ENCODE assay signal across 26 mouse cellular contexts in genomic region chr4:57015032-57015431, GRCm38 (mm10). TPM values are rescaled to one million over a fixed set of nuclear protein-coding genes. Genes with fewer than 3 reads are reported as not detected.
DNase-seq lines count a peak whose midpoint lies in the region; ATAC-seq lines count a peak whose summit lies in the region.
"Had no signal": no experiment of that assay in that cellular context is flagged by ENCODE, and none has a peak within 500 bp of the region (broad histone marks: within the 10 kb centered on the region; RNA-seq: fewer than 3 reads in every experiment).

No protein-coding gene starts in this region.

- H3K36me3 ChIP-seq in liver, embryonic 11.5 days (ENCODE audit: control insufficient read depth, insufficient read depth, low read length), result no peaks in the 10 kb centered on the region
- no peaks in the 10 kb centered on the region for H3K36me3 ChIP-seq in liver, embryonic 12.5 days
- H3K36me3 ChIP-seq in liver, embryonic 16.5 days (ENCODE audit: control insufficient read depth, insufficient read depth), result no peaks in the 10 kb centered on the region
- H3K36me3 ChIP-seq: forebrain, embryonic 10.5 days; G1E; hindbrain, embryonic 12.5 days; hindbrain, embryonic 15.5 days had no signal

- ATAC-seq in liver, embryonic 11.5 days (replicated peaks; ENCODE audit: low FRiP score), result no peak
- ATAC-seq in liver, embryonic 12.5 days, result 0 out of 2 replicates have a peak, but pooled peaks have one; percentile 47
- peak; percentile 70 for ATAC-seq in liver, embryonic 16.5 days (ENCODE audit: low read depth)
- no peak for ATAC-seq in megakaryocyte, adult 5-6 weeks (ENCODE audit: poor library complexity, severe bottlenecking)
- ATAC-seq: forebrain, embryonic 14.5 days; forebrain, postnatal 0 days; Patski had no signal

- no peak overlapping the region for H3K4me2 ChIP-seq in liver, embryonic 11.5 days
- no peak overlapping the region for H3K4me2 ChIP-seq in liver, embryonic 12.5 days
- H3K4me2 ChIP-seq in liver, embryonic 16.5 days (ENCODE audit: low read depth, low read length), result no peak overlapping the region
- H3K4me2 ChIP-seq: heart, embryonic 11.5 days; hindbrain, embryonic 12.5 days; hindbrain, embryonic 15.5 days had no signal

- no peak overlapping the region for H3K4me3 ChIP-seq in liver, embryonic 11.5 days (ENCODE audit: low read depth, low read length)
- H3K4me3 ChIP-seq in liver, embryonic 12.5 days, result no peak overlapping the region
- no peak overlapping the region for H3K4me3 ChIP-seq in liver, embryonic 16.5 days (ENCODE audit: low read depth, low read length)
- H3K4me3 ChIP-seq: forebrain, embryonic 10.5 days; heart, adult 2 months; hindbrain, embryonic 12.5 days; hindbrain, embryonic 15.5 days had no signal

- H3K27ac ChIP-seq in liver, embryonic 11.5 days (ENCODE audit: low read depth, low read length), result no peak overlapping the region
- H3K27ac ChIP-seq in liver, embryonic 12.5 days, result no peak overlapping the region
- H3K27ac ChIP-seq in liver, embryonic 16.5 days (ENCODE audit: low read length), result no peak overlapping the region
- H3K27ac ChIP-seq: forebrain, embryonic 10.5 days; heart, adult 2 months; hindbrain, embryonic 12.5 days; hindbrain, embryonic 15.5 days had no signal

- WGBS in liver, embryonic 11.5 days, result 72% methylated on average over 5 of the region's 5 CpGs
- WGBS in liver, embryonic 12.5 days (ENCODE audit: insufficient replicate concordance), result 50% methylated on average over 5 of the region's 5 CpGs
- 59% methylated on average over 5 of the region's 5 CpGs for WGBS in liver, embryonic 16.5 days (ENCODE audit: insufficient replicate concordance)

- peak; percentile 22 for DNase-seq in liver
- DNase-seq in liver, embryonic 11.5 days (ENCODE audit: low spot score), result no peak
- no peak for DNase-seq in spleen, postnatal 4 days (ENCODE audit: low spot score in 2 of 2)
- DNase-seq: adrenal gland, postnatal 10 days; adrenal gland, postnatal 36 days; B cell, adult 2 months; cerebellum, adult 18-20 months; cerebellum, adult 9-10 months; cerebellum, postnatal 14 days; forebrain, postnatal 0 days; gastrocnemius, postnatal 25 days; heart, adult 2 months had no signal

- no peak overlapping the region for H3K9ac ChIP-seq in liver, embryonic 11.5 days (ENCODE audit: low read depth, low read length)
- no peak overlapping the region for H3K9ac ChIP-seq in liver, embryonic 12.5 days
- H3K9ac ChIP-seq in liver, embryonic 16.5 days (ENCODE audit: low read depth, low read length), result no peak overlapping the region
- H3K9ac ChIP-seq: forebrain, postnatal 0 days; hindbrain, embryonic 12.5 days; hindbrain, embryonic 15.5 days had no signal

- peaks cover 5% of the 10 kb centered on the region; the same call in 1 of the 2 replicates for H3K27me3 ChIP-seq in liver, embryonic 11.5 days (replicated peaks; ENCODE audit: control insufficient read depth, insufficient read depth, low read length)
- peaks cover 26% of the 10 kb centered on the region for H3K27me3 ChIP-seq in liver, embryonic 12.5 days (replicated peaks)
- no peaks in the 10 kb centered on the region for H3K27me3 ChIP-seq in liver, embryonic 16.5 days (ENCODE audit: control insufficient read depth, insufficient read depth, low read depth, low read length)
- H3K27me3 ChIP-seq: hindbrain, embryonic 15.5 days had no signal

- no peaks in the 10 kb centered on the region for H3K9me3 ChIP-seq in liver, embryonic 11.5 days (ENCODE audit: control insufficient read depth, low read length)
- no peaks in the 10 kb centered on the region for H3K9me3 ChIP-seq in liver, embryonic 12.5 days (replicated peaks)
- no peaks in the 10 kb centered on the region for H3K9me3 ChIP-seq in liver, embryonic 16.5 days (replicated peaks; ENCODE audit: control insufficient read depth, low read length)
- H3K9me3 ChIP-seq: forebrain, embryonic 10.5 days; hindbrain, embryonic 12.5 days; hindbrain, embryonic 15.5 days had no signal

- no peaks in the 10 kb centered on the region for H3K4me1 ChIP-seq in liver, embryonic 11.5 days (replicated peaks; ENCODE audit: control insufficient read depth, insufficient read depth, low read length)
- H3K4me1 ChIP-seq in liver, embryonic 12.5 days, result no peaks in the 10 kb centered on the region; the same call in 1 of the 2 replicates
- no peaks in the 10 kb centered on the region for H3K4me1 ChIP-seq in liver, embryonic 16.5 days (ENCODE audit: control insufficient read depth, low read depth, low read length)
- H3K4me1 ChIP-seq: hindbrain, embryonic 15.5 days had no signal

RNA-seq across cellular contexts. Expression of gene Frrs1l, which starts 24.8 kb away (rescaled TPM):
- polyA plus RNA-seq in liver, embryonic 11.5 days (2014; fragmentation: Nextera tagmentation; extraction: Ambion mirVana), result 0.09 and 0.33 TPM in 2 replicates
- polyA plus RNA-seq in liver, embryonic 12.5 days (2016; fragmentation: Nextera tagmentation; extraction: Ambion mirVana), result 0.06 TPM in 1 of 2 replicates, not detected in the other
- polyA plus RNA-seq in liver, embryonic 16.5 days (2015; fragmentation: Nextera tagmentation; extraction: Ambion mirVana), result 0.04 TPM in 1 of 2 replicates, not detected in the other
- not detected in 2 replicates for total RNA-seq in megakaryocyte, adult 5-6 weeks (2015)
- total RNA-seq in megakaryocyte, adult 5-6 weeks (2017), result not detected in 2 replicates
- total RNA-seq: CH12.LX; gastrocnemius, postnatal 25 days; hematopoietic stem cell, adult 5-6 weeks had no signal
- polyA plus RNA-seq: G1E; gonadal fat pad, adult 2 months; heart, postnatal 0 days; Patski had no signal

Comparison
In these comparisons a context has a peak if more than half of its experiments do, and no peak if none do; other contexts are left out.
1. ATAC-seq: peak in liver, embryonic 12.5 days (single experiment) and liver, embryonic 16.5 days (single experiment); none in liver, embryonic 11.5 days (single experiment) and megakaryocyte, adult 5-6 weeks (single experiment).